Mouse (Mus musculus): Measurements from ENCODE around the gene Kif21a. TPM values are rescaled to one million over a fixed set of nuclear protein-coding genes. Genes with fewer than 3 reads are reported as not detected.

Gene Kif21a
- polyA plus RNA-seq, 1 experiment from 2014 or later, result 8.1 TPM

DNA sequence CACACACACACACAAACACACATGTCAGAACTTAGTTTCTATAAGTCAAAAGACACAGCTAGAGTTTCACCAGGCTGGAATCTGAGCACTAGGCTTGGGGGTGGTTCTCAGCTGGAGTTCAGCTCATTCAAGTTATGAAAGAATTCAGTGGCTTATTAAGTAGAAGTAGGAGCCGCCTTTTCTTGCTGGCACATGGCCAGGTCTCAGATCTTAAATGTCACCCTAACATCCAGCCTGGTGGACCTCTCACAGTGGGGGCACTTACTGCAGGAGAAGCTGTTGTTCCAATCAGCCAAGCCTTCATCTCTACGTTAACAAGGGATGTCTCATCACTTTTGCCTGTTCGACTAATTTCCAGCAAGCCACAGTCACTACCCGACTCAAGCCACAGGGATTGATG is 39.5 kb downstream of the Kif21a start:
- H3K4me1 ChIP-seq (ENCODE audit: control insufficient read depth, insufficient read depth, low read length), result no peaks in the 10 kb centered on the region
- H3K27ac ChIP-seq (ENCODE audit: low read depth, low read length), result no peak overlapping the region
- 54% methylated on average over 4 of the region's 4 CpGs for WGBS
- H3K36me3 ChIP-seq (ENCODE audit: control insufficient read depth, insufficient read depth, low read length), result no peaks in the 10 kb centered on the region
- H3K4me2 ChIP-seq (replicated peaks; ENCODE audit: low read depth, low read length), result no peak overlapping the region
- ATAC-seq (ENCODE audit: low FRiP score, low TSS enrichment), result no peak
- H3K9ac ChIP-seq (ENCODE audit: low read depth, low read length), result no peak overlapping the region
- H3K9me3 ChIP-seq (ENCODE audit: control insufficient read depth, low read length), result no peaks in the 10 kb centered on the region
- no peaks in the 10 kb centered on the region for H3K27me3 ChIP-seq (ENCODE audit: control insufficient read depth, insufficient read depth, low read length)
- H3K4me3 ChIP-seq (ENCODE audit: low read length), result no peak overlapping the region

DNA sequence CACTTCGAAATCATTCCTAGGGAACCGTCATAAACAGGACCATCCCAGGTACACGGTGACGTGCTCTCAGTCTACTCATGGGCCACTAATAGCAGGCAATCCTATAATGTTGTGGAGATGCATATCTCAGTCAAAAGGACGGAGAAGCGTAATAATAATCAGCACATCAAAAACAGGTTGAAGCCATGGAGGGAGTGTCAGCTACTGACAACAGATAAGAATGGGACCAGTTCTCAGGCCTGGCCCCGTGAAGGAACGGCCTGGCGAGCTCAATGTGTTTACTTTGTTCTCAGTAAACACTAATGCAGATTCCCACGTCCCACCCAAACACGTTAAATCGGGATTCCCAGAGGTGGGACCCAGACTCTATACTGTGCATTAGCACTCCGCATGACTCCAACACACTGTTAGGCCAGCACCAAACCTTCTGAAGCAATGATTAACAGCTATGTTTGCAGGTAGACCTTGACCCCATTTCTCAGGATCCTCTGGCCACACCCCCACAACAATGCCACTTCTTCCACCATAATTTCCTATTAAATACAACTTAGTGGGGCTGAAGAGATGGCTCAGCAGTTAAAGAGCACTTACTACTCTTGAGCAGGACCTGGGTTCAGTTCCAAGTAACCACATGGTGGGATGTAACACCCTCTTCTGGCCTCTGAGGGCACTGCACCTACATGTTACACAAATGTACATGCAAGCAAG is 42.5 kb downstream of the Kif21a start:
- WGBS, result 93% methylated on average over 13 of the region's 13 CpGs
- no peak for ATAC-seq (ENCODE audit: low FRiP score, low TSS enrichment)
- Histone ChIP-seq H3K4me1 (ENCODE audit: control insufficient read depth, insufficient read depth, low read length) (no peaks in the 10 kb centered on the region), H3K9ac (ENCODE audit: low read depth, low read length) (no peak overlapping the region), H3K27ac (ENCODE audit: low read depth, low read length) (no peak overlapping the region), H3K27me3 (ENCODE audit: control insufficient read depth, insufficient read depth, low read length) (no peaks in the 10 kb centered on the region), H3K36me3 (ENCODE audit: control insufficient read depth, insufficient read depth, low read length) (no peaks in the 10 kb centered on the region), H3K9me3 (ENCODE audit: control insufficient read depth, low read length) (no peaks in the 10 kb centered on the region), H3K4me3 (ENCODE audit: low read length) (no peak overlapping the region), H3K4me2 (replicated peaks; ENCODE audit: low read depth, low read length) (no peak overlapping the region)

DNA sequence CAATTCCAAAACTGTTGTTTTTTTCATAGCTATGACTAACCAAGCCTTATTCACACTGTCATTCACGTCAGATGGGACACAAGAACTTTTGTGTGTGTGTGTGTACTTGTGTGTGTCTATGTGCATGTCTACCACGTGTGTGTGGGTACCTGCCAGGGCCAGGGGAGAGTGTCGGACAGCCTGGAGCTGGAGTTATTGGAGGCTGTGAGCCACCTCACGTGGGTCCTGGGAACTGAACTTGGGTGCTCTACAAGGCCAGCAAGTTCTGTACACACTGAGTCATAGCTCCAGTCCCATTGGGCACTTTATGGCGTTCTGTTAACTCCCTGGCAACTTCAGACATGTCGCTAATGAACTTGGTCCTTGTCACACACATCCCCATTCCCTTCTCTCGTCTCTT is 45.0 kb downstream of the Kif21a start:
- WGBS, result 87% methylated on average over 7 of the region's 7 CpGs
- H3K27ac ChIP-seq (ENCODE audit: low read depth, low read length), result no peak overlapping the region
- H3K9ac ChIP-seq (ENCODE audit: low read depth, low read length), result no peak overlapping the region
- no peaks in the 10 kb centered on the region for H3K9me3 ChIP-seq (ENCODE audit: control insufficient read depth, low read length)
- ATAC-seq (ENCODE audit: low FRiP score, low TSS enrichment), result no peak
- no peak overlapping the region for H3K4me2 ChIP-seq (replicated peaks; ENCODE audit: low read depth, low read length)
- H3K36me3 ChIP-seq (ENCODE audit: control insufficient read depth, insufficient read depth, low read length), result no peaks in the 10 kb centered on the region
- H3K4me1 ChIP-seq (ENCODE audit: control insufficient read depth, insufficient read depth, low read length), result no peaks in the 10 kb centered on the region
- no peaks in the 10 kb centered on the region for H3K27me3 ChIP-seq (ENCODE audit: control insufficient read depth, insufficient read depth, low read length)
- no peak overlapping the region for H3K4me3 ChIP-seq (ENCODE audit: low read length)

DNA sequence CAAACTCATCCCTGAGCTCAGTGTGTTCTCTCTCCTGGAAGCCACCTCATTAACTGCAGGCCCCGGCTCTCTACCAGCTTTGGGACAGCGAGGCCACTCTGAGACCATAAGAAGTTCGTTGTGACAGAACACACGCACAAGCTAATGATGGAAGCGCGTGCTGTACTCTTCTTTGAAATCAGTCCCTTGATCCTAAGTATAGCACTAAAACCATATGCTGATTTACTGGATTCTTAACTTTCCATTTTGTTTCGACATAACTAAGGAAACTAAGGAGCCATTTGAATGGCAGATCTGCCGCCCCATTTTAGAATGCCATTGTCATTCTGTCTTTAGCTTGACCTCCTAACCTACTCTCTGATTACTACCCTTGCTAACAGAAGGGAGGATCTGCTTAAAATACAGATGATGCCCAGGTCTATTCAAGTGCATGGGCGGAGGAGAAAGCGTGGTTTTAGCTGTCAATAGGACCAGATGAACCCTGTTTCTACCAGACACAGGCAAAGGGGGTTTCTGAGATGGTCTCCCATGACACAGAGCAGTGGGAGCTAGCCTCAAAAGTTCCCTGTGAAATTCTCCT is 48.6 kb downstream of the Kif21a start:
- H3K27ac ChIP-seq (ENCODE audit: low read depth, low read length), result no peak overlapping the region
- no peaks in the 10 kb centered on the region for H3K36me3 ChIP-seq (ENCODE audit: control insufficient read depth, insufficient read depth, low read length)
- no peaks in the 10 kb centered on the region for H3K9me3 ChIP-seq (ENCODE audit: control insufficient read depth, low read length)
- H3K4me3 ChIP-seq (ENCODE audit: low read length), result no peak overlapping the region
- H3K4me2 ChIP-seq (replicated peaks; ENCODE audit: low read depth, low read length), result no peak overlapping the region
- no peaks in the 10 kb centered on the region for H3K4me1 ChIP-seq (ENCODE audit: control insufficient read depth, insufficient read depth, low read length)
- WGBS, result 93% methylated on average over 10 of the region's 10 CpGs
- H3K27me3 ChIP-seq (ENCODE audit: control insufficient read depth, insufficient read depth, low read length), result no peaks in the 10 kb centered on the region
- no peak overlapping the region for H3K9ac ChIP-seq (ENCODE audit: low read depth, low read length)
- ATAC-seq (ENCODE audit: low FRiP score, low TSS enrichment), result no peak

DNA sequence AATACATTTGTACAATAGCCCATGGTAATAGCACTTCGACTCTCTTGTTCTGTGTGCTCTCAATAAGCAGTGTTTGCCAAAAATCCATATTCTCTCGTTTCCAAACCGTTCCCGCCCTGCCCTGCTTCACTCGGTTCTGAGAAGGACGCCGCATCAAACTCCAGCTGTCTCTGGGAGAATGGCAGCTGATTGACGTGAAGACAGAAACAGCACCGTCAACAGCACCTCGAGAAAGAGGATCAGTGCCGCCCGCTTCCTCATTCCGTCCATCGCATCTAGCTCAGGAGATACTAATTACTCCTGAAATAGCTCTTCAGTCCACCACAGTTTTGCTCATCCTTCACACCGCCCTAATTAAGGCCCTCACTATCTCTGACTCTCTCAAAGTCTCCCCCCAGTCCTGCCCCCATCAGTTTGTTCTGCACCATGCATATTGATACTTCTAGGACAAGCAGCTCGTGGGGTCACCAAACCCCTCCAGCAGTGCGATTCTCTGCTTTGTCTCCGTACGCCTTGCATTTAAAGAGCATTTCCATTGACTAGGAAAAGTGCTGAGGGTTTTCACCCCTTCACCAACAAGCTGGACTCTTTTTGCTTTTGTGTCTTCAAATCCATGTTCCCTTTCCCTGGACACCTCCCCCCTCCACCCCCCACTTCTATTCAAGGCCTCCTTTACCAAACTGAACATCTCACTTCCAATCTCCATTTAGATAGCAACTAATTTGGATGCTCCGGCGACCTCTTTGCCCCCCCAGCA is 49.3 kb downstream of the Kif21a start:
- H3K27ac ChIP-seq (ENCODE audit: low read depth, low read length), result no peak overlapping the region
- no peaks in the 10 kb centered on the region for H3K4me1 ChIP-seq (ENCODE audit: control insufficient read depth, insufficient read depth, low read length)
- no peak overlapping the region for H3K9ac ChIP-seq (ENCODE audit: low read depth, low read length)
- no peak overlapping the region for H3K4me3 ChIP-seq (ENCODE audit: low read length)
- 87% methylated on average over 21 of the region's 21 CpGs for WGBS
- H3K27me3 ChIP-seq (ENCODE audit: control insufficient read depth, insufficient read depth, low read length), result no peaks in the 10 kb centered on the region
- no peak for ATAC-seq (ENCODE audit: low FRiP score, low TSS enrichment)
- H3K4me2 ChIP-seq (replicated peaks; ENCODE audit: low read depth, low read length), result no peak overlapping the region
- no peaks in the 10 kb centered on the region for H3K9me3 ChIP-seq (ENCODE audit: control insufficient read depth, low read length)
- H3K36me3 ChIP-seq (ENCODE audit: control insufficient read depth, insufficient read depth, low read length), result no peaks in the 10 kb centered on the region

DNA sequence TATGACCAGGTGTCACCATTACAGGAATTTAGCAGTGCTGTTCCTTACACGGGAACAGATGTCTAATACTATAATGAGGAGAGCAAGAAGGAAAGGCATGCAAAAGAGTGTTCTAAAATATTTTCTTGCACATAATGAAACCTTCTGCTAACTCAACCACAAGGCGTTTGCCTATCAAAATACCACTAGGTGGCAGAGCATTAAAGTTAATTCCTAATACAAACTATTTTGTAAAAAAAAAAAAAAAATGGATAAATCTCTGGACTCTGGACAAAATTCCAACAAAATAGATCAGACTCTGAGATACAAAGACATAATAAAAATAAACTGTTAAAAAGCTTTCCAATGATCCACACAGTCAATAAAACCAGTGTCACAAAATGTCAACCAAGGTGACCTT is 56.9 kb downstream of the Kif21a start:
- no peak overlapping the region for H3K4me3 ChIP-seq (ENCODE audit: low read length)
- H3K9ac ChIP-seq (ENCODE audit: low read depth, low read length), result no peak overlapping the region
- H3K27ac ChIP-seq (ENCODE audit: low read depth, low read length), result no peak overlapping the region
- no peak for ATAC-seq (ENCODE audit: low FRiP score, low TSS enrichment)
- H3K9me3 ChIP-seq (ENCODE audit: control insufficient read depth, low read length), result no peaks in the 10 kb centered on the region
- H3K27me3 ChIP-seq (ENCODE audit: control insufficient read depth, insufficient read depth, low read length), result no peaks in the 10 kb centered on the region
- no peak overlapping the region for H3K4me2 ChIP-seq (replicated peaks; ENCODE audit: low read depth, low read length)
- H3K4me1 ChIP-seq (ENCODE audit: control insufficient read depth, insufficient read depth, low read length), result no peaks in the 10 kb centered on the region
- WGBS, result 77% methylated on average over 2 of the region's 2 CpGs
- H3K36me3 ChIP-seq (ENCODE audit: control insufficient read depth, insufficient read depth, low read length), result no peaks in the 10 kb centered on the region

DNA sequence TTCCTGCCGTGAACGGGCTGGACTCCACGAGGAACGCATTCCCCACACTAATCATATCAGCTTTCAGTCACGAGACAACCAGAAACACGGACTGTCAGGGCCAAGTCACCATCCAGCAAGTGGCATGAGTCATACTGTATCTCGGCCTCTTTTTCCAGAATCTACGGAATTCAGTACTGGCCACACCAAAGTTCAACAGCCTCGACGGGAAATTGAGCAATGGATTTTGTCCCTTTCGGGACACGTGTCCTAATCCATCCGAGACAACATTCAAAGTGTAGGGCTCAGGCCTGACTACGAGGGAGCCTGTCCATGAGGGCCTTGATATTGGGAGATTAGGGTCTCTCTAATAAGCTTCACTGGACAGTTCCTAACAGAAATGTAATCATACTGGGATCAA is 57.4 kb downstream of the Kif21a start:
- H3K36me3 ChIP-seq (ENCODE audit: control insufficient read depth, insufficient read depth, low read length), result no peaks in the 10 kb centered on the region
- H3K27me3 ChIP-seq (ENCODE audit: control insufficient read depth, insufficient read depth, low read length), result no peaks in the 10 kb centered on the region
- 90% methylated on average over 14 of the region's 14 CpGs for WGBS
- no peak overlapping the region for H3K9ac ChIP-seq (ENCODE audit: low read depth, low read length)
- no peak for ATAC-seq (ENCODE audit: low FRiP score, low TSS enrichment)
- H3K4me2 ChIP-seq (replicated peaks; ENCODE audit: low read depth, low read length), result no peak overlapping the region
- H3K27ac ChIP-seq (ENCODE audit: low read depth, low read length), result no peak overlapping the region
- no peaks in the 10 kb centered on the region for H3K4me1 ChIP-seq (ENCODE audit: control insufficient read depth, insufficient read depth, low read length)
- no peaks in the 10 kb centered on the region for H3K9me3 ChIP-seq (ENCODE audit: control insufficient read depth, low read length)
- H3K4me3 ChIP-seq (ENCODE audit: low read length), result no peak overlapping the region

DNA sequence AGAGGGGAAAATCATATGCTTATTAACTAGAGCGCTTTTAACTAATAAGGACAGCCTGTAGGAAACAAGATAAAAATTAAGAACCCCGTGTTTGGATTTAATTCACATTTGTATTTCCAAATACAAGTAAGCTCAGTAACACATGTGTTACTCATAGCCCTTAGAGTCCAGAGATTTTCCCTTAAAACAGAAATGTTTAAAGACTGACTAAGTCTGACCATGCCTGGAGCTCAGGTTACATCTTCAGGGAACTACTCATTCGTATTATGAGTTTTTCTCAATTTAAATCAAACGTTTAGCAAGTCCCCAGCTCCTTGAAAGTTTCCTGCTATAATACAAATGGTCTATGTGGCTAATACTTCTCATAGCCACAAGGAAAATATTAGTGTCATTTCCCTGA is 57.9 kb downstream of the Kif21a start:
- Histone ChIP-seq H3K9me3 (ENCODE audit: control insufficient read depth, low read length) (no peaks in the 10 kb centered on the region), H3K4me3 (ENCODE audit: low read length) (no peak overlapping the region), H3K4me2 (replicated peaks; ENCODE audit: low read depth, low read length) (no peak overlapping the region), H3K27ac (ENCODE audit: low read depth, low read length) (no peak overlapping the region), H3K36me3 (ENCODE audit: control insufficient read depth, insufficient read depth, low read length) (no peaks in the 10 kb centered on the region), H3K9ac (ENCODE audit: low read depth, low read length) (no peak overlapping the region), H3K27me3 (ENCODE audit: control insufficient read depth, insufficient read depth, low read length) (no peaks in the 10 kb centered on the region), H3K4me1 (ENCODE audit: control insufficient read depth, insufficient read depth, low read length) (no peaks in the 10 kb centered on the region)
- 81% methylated on average over 4 of the region's 4 CpGs for whole genome bisulfite sequencing
- ATAC-seq (ENCODE audit: low FRiP score, low TSS enrichment), result no peak

DNA sequence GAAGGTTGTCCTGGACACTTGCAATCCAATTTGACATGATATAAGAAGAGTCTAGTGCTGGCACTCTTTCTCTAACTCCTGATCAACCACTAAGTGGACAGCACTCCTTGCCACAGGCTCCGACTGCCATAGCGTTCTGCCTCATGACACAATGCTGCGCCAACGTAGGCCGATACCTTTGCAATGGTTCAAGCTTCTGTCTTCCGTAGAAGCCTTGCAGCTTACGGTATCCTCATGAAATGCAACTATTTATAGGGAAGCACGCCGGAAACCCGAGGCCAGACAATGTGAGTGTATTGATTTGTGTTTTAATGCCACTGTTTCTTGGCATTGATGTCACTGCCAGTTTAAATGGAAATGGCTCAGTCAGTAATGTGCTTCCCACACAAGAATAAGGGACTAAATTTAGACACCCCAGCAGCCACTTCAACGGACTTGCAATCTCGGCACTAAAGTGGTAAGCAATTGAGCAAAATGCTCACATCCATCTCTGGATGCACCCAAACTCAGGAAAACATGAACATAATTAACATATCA is 62.0 kb downstream of the Kif21a start:
- Histone ChIP-seq H3K4me3 (ENCODE audit: low read length) (no peak overlapping the region), H3K27ac (ENCODE audit: low read depth, low read length) (no peak overlapping the region), H3K4me2 (replicated peaks; ENCODE audit: low read depth, low read length) (no peak overlapping the region), H3K27me3 (ENCODE audit: control insufficient read depth, insufficient read depth, low read length) (no peaks in the 10 kb centered on the region), H3K9me3 (ENCODE audit: control insufficient read depth, low read length) (no peaks in the 10 kb centered on the region), H3K9ac (ENCODE audit: low read depth, low read length) (no peak overlapping the region), H3K4me1 (ENCODE audit: control insufficient read depth, insufficient read depth, low read length) (no peaks in the 10 kb centered on the region), H3K36me3 (ENCODE audit: control insufficient read depth, insufficient read depth, low read length) (no peaks in the 10 kb centered on the region)
- no peak for ATAC-seq (ENCODE audit: low FRiP score, low TSS enrichment)
- WGBS, result 94% methylated on average over 12 of the region's 12 CpGs
